Mouse (Mus musculus) kidney, postnatal 0 days (tissue): Measurements from ENCODE around the gene Hs6st2. TPM values are rescaled to one million over a fixed set of nuclear protein-coding genes. Genes with fewer than 3 reads are reported as not detected.

ENCODE experiments used
- ATAC-seq: fragments of 200-750 bp; cut with Nextera tagmentation; replicated peaks from 2 replicates; pipeline ENCODE4 v1.8.0; 2017; ENCODE audit warnings: low read depth, moderate number of reproducible peaks, moderate TSS enrichment, moderate library complexity; ENCODE audit not compliant: low FRiP score
- DNase-seq: peaks from one replicate; pipeline ENCODE4 v3.0.0-alpha.2; 2016; ENCODE audit warnings: low spot score
- H3K27ac ChIP-seq: fragments of 300-500 bp; sonication (generic); 2 replicates; pipeline ENCODE4 v1.5.1; 2014; ENCODE audit warnings: mild to moderate bottlenecking
- H3K27me3 ChIP-seq: fragments of 300-500 bp; sonication (generic); 2 replicates; pipeline ENCODE4 v1.6.1; 2014; ENCODE audit warnings: low read length, mixed read lengths; ENCODE audit not compliant: insufficient read depth
- H3K36me3 ChIP-seq: fragments of 300-500 bp; sonication (generic); 2 replicates; pipeline ENCODE4 v1.6.1; 2014; ENCODE audit warnings: low read length, mixed read lengths; ENCODE audit not compliant: insufficient read depth
- H3K4me1 ChIP-seq: fragments of 300-500 bp; sonication (generic); replicated peaks from 2 replicates; pipeline ENCODE4 v1.6.1; 2014; ENCODE audit warnings: antibody characterized with exemption, low read length, mixed read lengths; ENCODE audit not compliant: insufficient read depth
- H3K4me2 ChIP-seq: fragments of 300-500 bp; sonication (generic); 2 replicates; pipeline ENCODE4 v1.6.1; 2014; ENCODE audit warnings: mild to moderate bottlenecking, low read length, moderate library complexity, mixed read lengths
- H3K4me3 ChIP-seq: fragments of 300-500 bp; sonication (generic); replicated peaks from 2 replicates; pipeline ENCODE4 v1.5.1; 2014; ENCODE audit warnings: low read depth, low read length
- H3K9ac ChIP-seq: fragments of 300-500 bp; sonication (generic); 2 replicates; pipeline ENCODE4 v1.6.1; 2014; ENCODE audit warnings: low read depth, low read length
- H3K9me3 ChIP-seq: fragments of 300-500 bp; sonication (generic); replicated peaks from 2 replicates; pipeline ENCODE4 v1.6.1; 2016; ENCODE audit warnings: low read length, inconsistent platforms, mixed read lengths
- CTCF ChIP-seq: IDR thresholded peaks from 2 replicates; pipeline ENCODE4 v1.5.1; 2016; ENCODE audit warnings: antibody characterized with exemption, low read depth, mild to moderate bottlenecking, moderate library complexity
- WGBS: fragments of 180-500 bp; shearing (Covaris S2); extraction: QIAGEN DNeasy Blood & Tissue Kit; methylation state at CpG from one replicate; pipeline ENCODE4 v1.1.7; 2014; 5-methylcytosine and 5-hydroxymethylcytosine counted together
- polyA plus RNA-seq: library from polyadenylated mRNA; unstranded; fragments of >200 nt; fragmentation: Nextera tagmentation; extraction: Ambion mirVana; gene quantifications from 2 replicates; pipeline ENCODE4 v1.2.1, GENCODE M21; 2015

The Hs6st2 gene
- polyA plus RNA-seq, 1 experiment from 2014 or later: 12.2 TPM

- no peaks in the 10 kb centered on the region for H3K27me3 ChIP-seq
- H3K36me3 ChIP-seq: no peaks in the 10 kb centered on the region
- H3K9me3 ChIP-seq: no peaks in the 10 kb centered on the region
- H3K4me1 ChIP-seq: no peaks in the 10 kb centered on the region
- H3K4me2 ChIP-seq: no peak overlapping the region
- H3K27ac ChIP-seq: no peak overlapping the region
- DNase-seq (no peak), ATAC-seq (no peak)
- WGBS: 87% methylated on average over 1 of the region's 1 CpGs
- TF ChIP-seq CTCF: no peak
- no peak overlapping the region for H3K9ac ChIP-seq
- no peak overlapping the region for H3K4me3 ChIP-seq
Measured at GRCm38 (mm10) chrX:51592751-51593150, 88.9 kb downstream of the Hs6st2 start.

- Histone ChIP-seq H3K9ac (no peak overlapping the region), H3K4me1 (no peaks in the 10 kb centered on the region), H3K4me2 (no peak overlapping the region), H3K4me3 (no peak overlapping the region), H3K9me3 (no peaks in the 10 kb centered on the region), H3K27me3 (no peaks in the 10 kb centered on the region), H3K36me3 (no peaks in the 10 kb centered on the region), H3K27ac (no peak overlapping the region)
- ATAC-seq (no peak), DNase-seq (peak; percentile 35)
- WGBS: 70% methylated on average over 8 of the region's 8 CpGs
- no peak for TF ChIP-seq CTCF
Measured at GRCm38 (mm10) chrX:51590448-51591010, 91.1 kb downstream of the Hs6st2 start.

- ATAC-seq (no peak), DNase-seq (no peak)
- no peaks in the 10 kb centered on the region for H3K4me1 ChIP-seq
- 43% methylated on average over 3 of the region's 3 CpGs for WGBS
- no peaks in the 10 kb centered on the region for H3K36me3 ChIP-seq
- H3K4me3 ChIP-seq: no peak overlapping the region
- H3K9me3 ChIP-seq: no peaks in the 10 kb centered on the region
- no peak overlapping the region for H3K27ac ChIP-seq
- H3K27me3 ChIP-seq: no peaks in the 10 kb centered on the region
- no peak overlapping the region for H3K9ac ChIP-seq
- H3K4me2 ChIP-seq: no peak overlapping the region
- no peak for TF ChIP-seq CTCF
Measured at GRCm38 (mm10) chrX:51585444-51585843, 96.2 kb downstream of the Hs6st2 start.

GRCm38 (mm10) chrX:51581704-51582103 is 100.0 kb downstream of the Hs6st2 start:
- no peak overlapping the region for H3K27ac ChIP-seq
- no peaks in the 10 kb centered on the region for H3K36me3 ChIP-seq
- no peak for TF ChIP-seq CTCF
- H3K9me3 ChIP-seq: no peaks in the 10 kb centered on the region
- 67% methylated on average over 3 of the region's 3 CpGs for WGBS
- H3K4me3 ChIP-seq: no peak overlapping the region
- no peak overlapping the region for H3K9ac ChIP-seq
- no peaks in the 10 kb centered on the region for H3K4me1 ChIP-seq
- H3K4me2 ChIP-seq: no peak overlapping the region
- no peak for DNase-seq
- no peaks in the 10 kb centered on the region for H3K27me3 ChIP-seq
- no peak for ATAC-seq

GRCm38 (mm10) chrX:51561880-51562279 is 119.8 kb downstream of the Hs6st2 start:
- Histone ChIP-seq H3K9me3 (no peaks in the 10 kb centered on the region), H3K4me2 (no peak overlapping the region), H3K27me3 (no peaks in the 10 kb centered on the region), H3K4me1 (no peaks in the 10 kb centered on the region), H3K9ac (no peak overlapping the region), H3K27ac (no peak overlapping the region), H3K4me3 (no peak overlapping the region), H3K36me3 (no peaks in the 10 kb centered on the region)
- ATAC-seq (no peak), DNase-seq (peak; percentile 86)
- WGBS: 21% methylated on average over 1 of the region's 1 CpGs
- TF ChIP-seq CTCF: no peak

GRCm38 (mm10) chrX:51539626-51540025 is 142.0 kb downstream of the Hs6st2 start:
- H3K4me3 ChIP-seq: no peak overlapping the region
- H3K27ac ChIP-seq: no peak overlapping the region
- no peaks in the 10 kb centered on the region for H3K4me1 ChIP-seq
- no peak overlapping the region for H3K9ac ChIP-seq
- no peaks in the 10 kb centered on the region for H3K9me3 ChIP-seq
- H3K36me3 ChIP-seq: no peaks in the 10 kb centered on the region
- no peak for DNase-seq
- H3K4me2 ChIP-seq: no peak overlapping the region
- no peak for TF ChIP-seq CTCF
- H3K27me3 ChIP-seq: no peaks in the 10 kb centered on the region
- ATAC-seq: no peak
- 84% methylated on average over 5 of the region's 5 CpGs for WGBS

- H3K4me1 ChIP-seq: no peaks in the 10 kb centered on the region
- no peak for ATAC-seq
- no peaks in the 10 kb centered on the region for H3K9me3 ChIP-seq
- no peak for DNase-seq
- 88% methylated on average over 3 of the region's 3 CpGs for WGBS
- no peak overlapping the region for H3K4me3 ChIP-seq
- H3K36me3 ChIP-seq: no peaks in the 10 kb centered on the region
- H3K4me2 ChIP-seq: no peak overlapping the region
- H3K27ac ChIP-seq: no peak overlapping the region
- TF ChIP-seq CTCF: no peak
- H3K9ac ChIP-seq: no peak overlapping the region
- H3K27me3 ChIP-seq: no peaks in the 10 kb centered on the region
Measured at GRCm38 (mm10) chrX:51537082-51537481, 144.6 kb downstream of the Hs6st2 start.
